ENCODE assay signal across 8 mouse cellular contexts in genomic region chr6:101354230-101354881, GRCm38 (mm10). TPM values are rescaled to one million over a fixed set of nuclear protein-coding genes. Genes with fewer than 3 reads are reported as not detected.
A peak's percentile ranks its signal among the peaks of the same experiment; 100 is the strongest.
DNase-seq lines count a peak whose midpoint lies in the region; ATAC-seq lines count a peak whose summit lies in the region.

No protein-coding gene starts in this region.

- 0 out of 2 replicates have a peak, but pooled peaks have one; percentile 49 for ATAC-seq in midbrain, embryonic 11.5 days (ENCODE audit: low FRiP score)

- H3K4me1 ChIP-seq in midbrain, embryonic 11.5 days (ENCODE audit: control insufficient read depth, insufficient read depth, low read length), result peaks cover 9% of the 10 kb centered on the region
- H3K4me1 ChIP-seq in midbrain, embryonic 10.5 days, result peaks cover 43% of the 10 kb centered on the region
- peaks cover 60% of the 10 kb centered on the region for H3K4me1 ChIP-seq in heart, embryonic 10.5 days

- H3K4me2 ChIP-seq in midbrain, embryonic 11.5 days, result no peak overlapping the region

- WGBS in midbrain, embryonic 11.5 days, result 67% methylated on average over 8 of the region's 8 CpGs
- 69% methylated on average over 8 of the region's 8 CpGs for WGBS in midbrain, embryonic 10.5 days
- WGBS in heart, embryonic 10.5 days, result 37% methylated on average over 8 of the region's 8 CpGs

- no peaks in the 10 kb centered on the region for H3K27me3 ChIP-seq in midbrain, embryonic 11.5 days (ENCODE audit: control insufficient read depth, insufficient read depth, low read length)
- no peaks in the 10 kb centered on the region for H3K27me3 ChIP-seq in midbrain, embryonic 10.5 days (ENCODE audit: low read depth, poor library complexity, severe bottlenecking)
- H3K27me3 ChIP-seq in heart, embryonic 10.5 days (ENCODE audit: insufficient read depth, poor library complexity, severe bottlenecking), result no peaks in the 10 kb centered on the region

- H3K9ac ChIP-seq in midbrain, embryonic 11.5 days (ENCODE audit: low read length), result no peak overlapping the region

- no peaks in the 10 kb centered on the region for H3K36me3 ChIP-seq in midbrain, embryonic 11.5 days (ENCODE audit: control insufficient read depth, insufficient read depth, low read length)
- H3K36me3 ChIP-seq in midbrain, embryonic 10.5 days, result no peaks in the 10 kb centered on the region
- H3K36me3 ChIP-seq in heart, embryonic 10.5 days, result no peaks in the 10 kb centered on the region

- intact Hi-C loops in left cerebral cortex, postnatal 36 days (cut with DNase I), result loop anchor here (5.0 kb wide), 1 partner anchor 178 kb away; no protein-coding TSS in a partner anchor

- no peak overlapping the region for H3K27ac ChIP-seq in midbrain, embryonic 11.5 days (ENCODE audit: low read depth, low read length)
- H3K27ac ChIP-seq in midbrain, embryonic 10.5 days (replicated peaks), result no peak overlapping the region
- H3K27ac ChIP-seq in heart, embryonic 10.5 days, result peak overlapping the region; percentile 52

- no peak overlapping the region for H3K4me3 ChIP-seq in midbrain, embryonic 11.5 days (ENCODE audit: low read depth, low read length)
- no peak overlapping the region for H3K4me3 ChIP-seq in midbrain, embryonic 10.5 days
- H3K4me3 ChIP-seq in heart, embryonic 10.5 days, result no peak overlapping the region

- no peak for DNase-seq in midbrain, embryonic 11.5 days (ENCODE audit: low spot score, missing footprints)
- no peak for DNase-seq in midbrain, embryonic 10.5 days (ENCODE audit: low spot score)
- DNase-seq in heart, embryonic 10.5 days (ENCODE audit: low spot score), result no peak
- DNase-seq in left cerebral cortex, postnatal 36 days (ENCODE audit: low spot score in 2 of 2), result peak; percentile 55 to 71
- peak; percentile 46 for DNase-seq in testis, postnatal 14 days (ENCODE audit: low spot score)
- no peak for DNase-seq in spleen, adult 18-20 months
- DNase-seq in thymus, postnatal 25 days, result no peak
- DNase-seq in neural tube, embryonic 10.5 days (ENCODE audit: extremely low spot score, low spot score), result no peak

- H3K9me3 ChIP-seq in midbrain, embryonic 11.5 days (ENCODE audit: control insufficient read depth, low read length), result no peaks in the 10 kb centered on the region
- no peaks in the 10 kb centered on the region for H3K9me3 ChIP-seq in midbrain, embryonic 10.5 days (replicated peaks)
- H3K9me3 ChIP-seq in heart, embryonic 10.5 days, result no peaks in the 10 kb centered on the region

RNA-seq across cellular contexts. Expression of gene Pdzrn3, which starts 23.3 kb away (rescaled TPM):
- 8.4 and 8.8 TPM in 2 replicates for polyA plus RNA-seq in midbrain, embryonic 11.5 days (2014; fragmentation: Nextera tagmentation; extraction: Ambion mirVana)
- 5.4 and 6.1 TPM in 2 replicates for polyA plus RNA-seq in midbrain, embryonic 10.5 days (2016; fragmentation: Nextera tagmentation; extraction: Ambion mirVana)
- polyA plus RNA-seq in heart, embryonic 10.5 days (2016; fragmentation: Nextera tagmentation; extraction: Ambion mirVana), result 8.9 and 9.0 TPM in 2 replicates
- 10 to 100 TPM; 45.1 to 50.9 TPM for total RNA-seq in left cerebral cortex, postnatal 36 days (2021)

Comparison
In these comparisons a context has a peak if more than half of its experiments do, and no peak if none do; other contexts are left out.
1. DNase-seq: peak in left cerebral cortex, postnatal 36 days (2 of 2) and testis, postnatal 14 days (single experiment); none in midbrain, embryonic 11.5 days (single experiment), midbrain, embryonic 10.5 days (single experiment), heart, embryonic 10.5 days (single experiment), spleen, adult 18-20 months (0 of 2), thymus, postnatal 25 days (single experiment) and neural tube, embryonic 10.5 days (single experiment).